Mouse (Mus musculus) stomach, embryonic 15.5 days (tissue): ENCODE measurements at regions not wholly inside any gene's neighbourhood (a gene's known extent, or its start where the extent isn't known, plus 50 kb on each side); places are given as distances from the start of the nearest gene placed in this dataset.

Source experiments
- ATAC-seq: fragments of 200-750 bp; cut with Nextera tagmentation; 2 replicates; pipeline ENCODE4 v1.8.0; 2017; ENCODE audit warnings: low read depth, moderate number of reproducible peaks, moderate TSS enrichment; ENCODE audit not compliant: insufficient read depth, low FRiP score
- H3K27ac ChIP-seq: fragments of 300-500 bp; sonication (generic); 2 replicates; pipeline ENCODE4 v1.5.1; 2015; ENCODE audit warnings: mild to moderate bottlenecking, inconsistent platforms
- H3K27me3 ChIP-seq: fragments of 300-500 bp; sonication (generic); replicated peaks from 2 replicates; pipeline ENCODE4 v1.6.1; 2015; ENCODE audit warnings: inconsistent platforms
- H3K36me3 ChIP-seq: fragments of 300-500 bp; sonication (generic); 2 replicates; pipeline ENCODE4 v1.6.1; 2015; ENCODE audit warnings: inconsistent platforms
- H3K4me1 ChIP-seq: fragments of 300-500 bp; sonication (generic); 2 replicates; pipeline ENCODE4 v1.6.1; 2015; ENCODE audit warnings: inconsistent platforms
- H3K4me2 ChIP-seq: fragments of 300-500 bp; sonication (generic); 2 replicates; pipeline ENCODE4 v1.6.1; 2015; ENCODE audit warnings: mild to moderate bottlenecking, inconsistent platforms
- H3K4me3 ChIP-seq: fragments of 300-500 bp; sonication (generic); replicated peaks from 2 replicates; pipeline ENCODE4 v1.5.1; 2015; ENCODE audit warnings: inconsistent platforms
- H3K9ac ChIP-seq: fragments of 300-500 bp; sonication (generic); 2 replicates; pipeline ENCODE4 v1.6.1; 2015; ENCODE audit warnings: inconsistent platforms
- H3K9me3 ChIP-seq: fragments of 300-500 bp; sonication (generic); 2 replicates; pipeline ENCODE4 v1.6.1; 2016; ENCODE audit warnings: inconsistent platforms
- WGBS: fragments of 180-500 bp; shearing (Covaris S2); methylation state at CpG from one replicate; pipeline ENCODE4 v1.1.7; 2015; 5-methylcytosine and 5-hydroxymethylcytosine counted together

DNA sequence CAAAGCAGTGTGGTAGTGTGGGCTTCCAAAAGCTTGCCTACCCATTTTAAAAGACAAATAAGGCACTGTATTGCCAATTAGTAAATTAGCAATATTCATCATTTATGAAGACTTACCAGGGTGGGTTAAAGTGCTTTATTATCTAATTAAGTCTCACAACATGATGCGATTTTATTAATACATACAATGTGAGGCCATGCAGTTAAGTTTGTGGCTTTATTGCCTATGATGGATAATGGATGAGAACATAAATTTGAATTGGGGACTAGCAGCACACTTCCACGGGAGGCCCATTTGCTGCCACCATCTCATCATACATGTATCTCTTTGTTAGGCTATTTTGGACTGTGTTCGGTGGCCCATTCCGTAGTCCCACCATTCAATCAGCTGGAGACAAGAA lies 250.6 kb upstream of the Arglu1 start:
- H3K9me3 ChIP-seq, result no peaks in the 10 kb centered on the region

DNA sequence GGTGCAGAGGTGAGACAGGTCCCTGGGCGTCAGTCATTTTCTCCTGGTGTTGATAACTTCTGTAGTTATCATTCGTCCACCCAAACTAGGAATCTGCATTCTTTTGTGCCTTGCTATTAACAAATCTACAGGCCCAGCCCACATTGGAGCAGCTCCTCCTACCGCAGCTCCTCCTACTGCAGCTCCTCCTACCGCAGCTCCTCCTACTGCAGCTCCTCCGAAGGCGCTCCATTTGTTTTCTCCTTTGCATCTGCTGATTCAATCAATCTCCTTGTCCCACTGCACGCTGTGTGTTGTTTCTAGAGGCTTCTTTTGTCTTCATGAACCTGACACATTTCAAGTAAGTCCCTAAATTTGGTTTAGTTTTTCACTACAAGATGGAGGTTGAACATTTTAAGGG lies 248.2 kb upstream of the Arglu1 start:
- H3K27ac ChIP-seq, result no peak overlapping the region
- H3K9ac ChIP-seq, result no peak overlapping the region
- H3K4me3 ChIP-seq, result no peak overlapping the region
- no peaks in the 10 kb centered on the region for H3K9me3 ChIP-seq
- H3K27me3 ChIP-seq, result no peaks in the 10 kb centered on the region
- ATAC-seq, result no peak
- no peaks in the 10 kb centered on the region for H3K4me1 ChIP-seq
- no peaks in the 10 kb centered on the region for H3K36me3 ChIP-seq
- H3K4me2 ChIP-seq, result no peak overlapping the region
- 78% methylated on average over 7 of the region's 7 CpGs for WGBS

More for the DNA sequence above, 250.6 kb upstream of the Arglu1 start:
- H3K27me3 ChIP-seq, result no peaks in the 10 kb centered on the region
- 87% methylated on average over 4 of the region's 4 CpGs for whole genome bisulfite sequencing
- H3K36me3 ChIP-seq, result no peaks in the 10 kb centered on the region
- H3K9ac ChIP-seq, result no peak overlapping the region
- H3K4me1 ChIP-seq, result no peaks in the 10 kb centered on the region
- ATAC-seq, result no peak
- H3K4me2 ChIP-seq, result no peak overlapping the region
- no peak overlapping the region for H3K4me3 ChIP-seq
- no peak overlapping the region for H3K27ac ChIP-seq

DNA sequence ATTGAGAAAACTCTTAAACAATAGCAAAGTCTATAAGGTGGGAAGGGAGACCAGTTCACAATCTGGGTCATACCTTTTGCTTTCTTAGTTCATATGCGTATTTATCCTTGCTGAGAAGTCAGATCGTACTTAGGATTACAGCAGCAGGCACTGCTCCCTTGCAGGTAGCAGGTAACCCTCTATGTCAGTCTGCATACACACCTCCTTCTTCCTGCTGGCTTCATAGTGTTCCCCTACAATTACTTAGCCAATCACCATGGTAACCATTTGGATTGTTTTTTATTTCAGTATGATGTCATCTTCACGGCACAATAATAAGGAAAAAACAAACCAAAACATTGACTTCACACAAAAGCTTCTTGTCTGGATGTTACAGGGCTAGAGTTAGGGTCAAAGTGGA lies 242.1 kb upstream of the Arglu1 start:
- H3K9ac ChIP-seq, result no peak overlapping the region
- 76% methylated on average over 3 of the region's 3 CpGs for WGBS
- H3K27ac ChIP-seq, result no peak overlapping the region
- no peak overlapping the region for H3K4me3 ChIP-seq
- no peaks in the 10 kb centered on the region for H3K9me3 ChIP-seq
- no peaks in the 10 kb centered on the region for H3K4me1 ChIP-seq
- H3K27me3 ChIP-seq, result no peaks in the 10 kb centered on the region
- no peaks in the 10 kb centered on the region for H3K36me3 ChIP-seq
- H3K4me2 ChIP-seq, result no peak overlapping the region
- ATAC-seq, result no peak

DNA sequence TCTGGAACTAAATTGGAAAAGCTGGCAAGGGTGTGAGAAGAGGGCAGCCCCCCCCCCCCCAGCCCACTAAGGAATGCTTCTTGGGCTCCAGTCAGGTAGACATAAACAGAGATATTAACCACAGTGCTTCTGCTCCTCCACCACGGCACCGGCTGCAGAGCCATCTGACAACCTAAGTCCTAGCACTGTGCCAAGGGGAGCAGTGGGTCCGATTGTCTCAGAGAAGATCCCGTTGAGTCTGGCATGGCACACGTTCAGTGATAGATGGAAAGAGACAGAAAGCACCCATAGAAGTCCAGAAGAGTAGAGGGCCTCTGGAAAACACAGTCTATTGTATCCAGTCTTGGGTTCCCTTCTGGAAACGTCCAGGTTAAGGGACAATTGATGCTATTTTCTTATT lies 241.4 kb upstream of the Arglu1 start:
- no peaks in the 10 kb centered on the region for H3K9me3 ChIP-seq
- H3K9ac ChIP-seq, result no peak overlapping the region
- H3K36me3 ChIP-seq, result no peaks in the 10 kb centered on the region
- no peaks in the 10 kb centered on the region for H3K4me1 ChIP-seq
- no peak overlapping the region for H3K4me3 ChIP-seq
- H3K27me3 ChIP-seq, result no peaks in the 10 kb centered on the region
- WGBS, result 59% methylated on average over 6 of the region's 6 CpGs
- no peak overlapping the region for H3K4me2 ChIP-seq
- no peak for ATAC-seq
- no peak overlapping the region for H3K27ac ChIP-seq

DNA sequence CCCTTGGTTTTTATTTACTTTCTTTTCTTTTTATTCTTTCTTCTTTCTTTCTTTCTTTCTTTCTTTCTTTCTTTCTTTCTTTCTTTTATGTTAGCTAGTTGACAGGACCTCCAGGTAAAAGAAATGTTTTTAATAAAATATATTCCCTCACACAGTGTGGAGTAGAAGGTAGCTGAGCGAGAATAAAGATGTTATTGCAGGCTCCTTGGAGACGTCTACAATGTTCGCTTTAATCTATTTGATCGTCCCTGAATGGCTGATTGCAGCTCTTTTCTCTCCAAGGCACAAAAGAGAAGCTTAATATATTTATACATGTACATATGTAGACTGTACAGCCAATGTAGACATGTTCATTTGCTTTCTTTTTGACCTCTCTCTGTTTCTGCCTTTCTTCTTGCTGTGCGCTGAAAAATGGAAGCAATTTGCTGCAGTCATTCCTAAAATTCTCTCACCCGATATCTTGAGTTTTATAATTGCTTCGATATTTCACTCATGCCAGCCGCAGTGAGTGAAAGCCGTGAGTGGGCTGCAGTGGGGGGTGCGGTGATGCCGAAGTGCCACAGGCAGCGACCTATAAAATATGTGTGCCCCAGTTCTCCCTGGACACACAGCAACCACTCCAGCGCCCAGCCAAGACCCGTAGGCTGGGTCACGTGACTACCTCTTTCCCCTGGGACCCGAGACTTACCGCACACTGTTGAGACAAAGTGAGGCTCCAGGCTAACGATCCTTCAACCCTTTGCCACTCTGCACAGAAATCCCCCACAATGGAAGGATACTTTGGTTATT lies 237.9 kb upstream of the Arglu1 start:
- 88% methylated on average over 18 of the region's 18 CpGs for WGBS
- Histone ChIP-seq H3K9ac (no peak overlapping the region), H3K4me2 (no peak overlapping the region), H3K27ac (no peak overlapping the region), H3K9me3 (no peaks in the 10 kb centered on the region), H3K27me3 (no peaks in the 10 kb centered on the region), H3K4me3 (no peak overlapping the region), H3K36me3 (no peaks in the 10 kb centered on the region), H3K4me1 (no peaks in the 10 kb centered on the region)
- ATAC-seq, result no peak

DNA sequence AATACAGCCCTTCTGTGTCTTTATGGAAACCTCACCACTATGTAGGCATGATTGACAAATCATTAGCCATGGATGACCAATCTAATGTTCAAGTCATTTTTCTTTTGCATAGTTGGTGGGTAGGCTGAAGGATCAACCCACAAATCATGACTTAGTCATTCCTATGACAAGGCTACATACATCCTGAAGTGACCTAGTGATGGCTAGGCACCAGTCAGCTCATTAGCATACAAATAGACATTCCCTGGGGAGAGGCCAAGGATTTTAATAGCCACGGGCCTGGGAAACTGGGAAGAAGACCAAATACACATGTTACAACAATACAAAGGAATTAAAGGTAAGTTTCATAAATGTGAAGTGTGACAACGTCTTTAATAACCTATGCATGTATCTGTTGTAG lies 231.1 kb upstream of the Arglu1 start:
- no peak overlapping the region for H3K27ac ChIP-seq
- no peak overlapping the region for H3K4me3 ChIP-seq
- no peaks in the 10 kb centered on the region for H3K27me3 ChIP-seq
- 81% methylated on average over 2 of the region's 2 CpGs for WGBS
- H3K4me1 ChIP-seq, result no peaks in the 10 kb centered on the region
- no peaks in the 10 kb centered on the region for H3K9me3 ChIP-seq
- H3K36me3 ChIP-seq, result no peaks in the 10 kb centered on the region
- no peak for ATAC-seq
- H3K4me2 ChIP-seq, result no peak overlapping the region
- no peak overlapping the region for H3K9ac ChIP-seq

DNA sequence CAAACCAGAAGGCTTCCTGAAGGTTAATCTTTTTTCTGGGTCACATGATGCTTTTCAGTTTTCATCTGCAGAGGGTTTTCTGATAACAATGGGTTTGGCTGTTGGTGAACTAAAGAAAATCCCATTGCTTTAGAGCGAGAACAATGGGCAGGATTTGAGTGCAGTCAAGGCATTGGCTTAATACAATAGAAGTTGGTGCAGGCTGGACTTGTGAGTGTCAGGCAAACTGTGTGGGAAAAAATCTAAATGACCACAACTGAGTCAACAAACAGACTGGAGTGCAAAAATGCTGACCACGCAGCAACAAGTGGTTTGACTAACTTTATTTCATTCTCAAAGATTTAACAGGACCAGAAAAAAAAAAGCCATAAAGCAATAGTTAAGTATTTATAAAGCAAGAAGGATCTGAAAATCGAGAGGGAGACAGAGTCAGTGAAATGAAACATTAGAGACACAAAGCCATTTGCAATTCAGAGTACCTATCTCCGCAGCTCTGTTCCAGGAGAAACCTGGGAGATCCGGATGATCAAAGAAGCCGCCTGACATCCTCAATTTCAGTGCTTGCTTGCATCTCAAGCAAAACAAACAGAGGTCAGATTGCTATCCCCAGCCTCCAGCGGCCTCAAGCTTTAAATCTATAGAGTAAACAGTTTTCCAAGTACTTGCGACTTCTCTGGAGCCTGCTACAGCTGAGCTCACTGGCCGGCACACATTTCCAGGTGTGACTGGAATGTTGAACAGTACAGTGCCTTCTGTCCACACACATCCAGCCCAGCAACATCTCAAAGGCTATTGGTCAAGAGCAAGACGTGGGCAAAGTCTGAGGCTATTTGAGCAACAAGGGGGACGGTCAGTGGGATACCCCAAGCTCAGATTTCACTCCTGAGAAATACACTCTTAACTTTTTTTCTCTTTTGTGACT lies 229.5 kb upstream of the Arglu1 start:
- Histone ChIP-seq H3K9ac (no peak overlapping the region), H3K36me3 (no peaks in the 10 kb centered on the region), H3K27me3 (no peaks in the 10 kb centered on the region), H3K9me3 (no peaks in the 10 kb centered on the region), H3K4me3 (no peak overlapping the region), H3K27ac (no peak overlapping the region), H3K4me2 (no peak overlapping the region), H3K4me1 (no peaks in the 10 kb centered on the region)
- peak; percentile 47; the same call in 1 of the 2 replicates for ATAC-seq
- 25% methylated on average over 11 of the region's 11 CpGs for WGBS

DNA sequence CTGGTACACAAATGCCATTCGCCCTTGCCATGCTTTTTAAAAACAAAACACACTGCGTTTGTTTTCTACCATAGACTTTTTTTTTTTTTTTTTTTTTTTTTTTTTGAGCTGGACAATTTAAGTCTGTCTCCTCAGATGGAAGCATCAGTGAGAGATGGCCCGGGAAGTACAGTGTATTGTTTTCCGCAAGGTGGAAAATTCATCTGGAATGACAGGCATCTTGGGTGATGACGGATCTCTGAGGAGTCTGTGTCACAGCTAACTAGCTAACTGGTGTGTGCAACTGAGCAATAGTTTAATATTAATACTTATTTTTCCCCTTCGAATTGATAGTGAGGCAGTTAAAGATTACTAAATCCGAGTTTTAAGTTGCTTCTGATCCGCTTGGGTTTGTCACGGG lies 228.7 kb upstream of the Arglu1 start:
- Histone ChIP-seq H3K4me3 (no peak overlapping the region), H3K27ac (no peak overlapping the region), H3K4me2 (no peak overlapping the region), H3K4me1 (no peaks in the 10 kb centered on the region), H3K27me3 (no peaks in the 10 kb centered on the region), H3K36me3 (no peaks in the 10 kb centered on the region), H3K9ac (no peak overlapping the region), H3K9me3 (no peaks in the 10 kb centered on the region)
- 70% methylated on average over 9 of the region's 9 CpGs for WGBS
- no peak for ATAC-seq

DNA sequence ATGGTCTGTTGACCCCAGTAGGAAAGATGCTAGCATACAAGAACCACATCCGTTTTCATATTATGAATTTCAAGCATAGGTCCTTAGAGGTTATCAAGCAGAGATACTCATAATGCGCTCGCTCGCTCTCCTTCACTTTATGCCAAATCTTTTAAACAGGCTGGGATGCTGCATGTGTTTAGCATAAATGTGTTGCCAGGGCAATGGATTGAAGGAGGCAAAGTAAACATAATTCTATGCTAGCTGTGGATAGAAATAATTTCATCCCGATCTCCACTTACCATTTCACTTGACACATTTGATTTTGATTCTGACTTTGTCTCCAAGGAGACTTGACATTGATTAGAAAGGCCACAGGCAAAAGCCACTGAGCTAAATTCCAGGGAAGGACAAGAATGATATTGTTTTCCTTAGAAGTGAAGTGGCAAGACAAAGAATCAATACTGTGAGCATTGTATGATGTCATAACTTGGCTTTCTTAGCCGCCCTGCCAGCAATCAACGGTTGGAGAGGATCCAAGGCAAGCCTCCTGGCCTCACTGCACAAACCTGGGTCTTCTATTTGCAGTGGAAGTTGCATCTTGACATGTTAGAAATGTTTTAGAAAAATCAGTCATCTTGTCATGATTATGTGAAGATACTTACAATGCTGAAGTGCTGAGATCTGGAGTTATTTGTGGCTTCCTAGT lies 217.3 kb upstream of the Arglu1 start:
- Histone ChIP-seq H3K36me3 (no peaks in the 10 kb centered on the region), H3K4me1 (no peaks in the 10 kb centered on the region; the same call in 1 of the 2 replicates), H3K9me3 (no peaks in the 10 kb centered on the region), H3K4me3 (no peak overlapping the region), H3K27me3 (no peaks in the 10 kb centered on the region), H3K27ac (no peak overlapping the region), H3K4me2 (no peak overlapping the region), H3K9ac (no peak overlapping the region)
- ATAC-seq, result no peak
- WGBS, result 77% methylated on average over 7 of the region's 7 CpGs

DNA sequence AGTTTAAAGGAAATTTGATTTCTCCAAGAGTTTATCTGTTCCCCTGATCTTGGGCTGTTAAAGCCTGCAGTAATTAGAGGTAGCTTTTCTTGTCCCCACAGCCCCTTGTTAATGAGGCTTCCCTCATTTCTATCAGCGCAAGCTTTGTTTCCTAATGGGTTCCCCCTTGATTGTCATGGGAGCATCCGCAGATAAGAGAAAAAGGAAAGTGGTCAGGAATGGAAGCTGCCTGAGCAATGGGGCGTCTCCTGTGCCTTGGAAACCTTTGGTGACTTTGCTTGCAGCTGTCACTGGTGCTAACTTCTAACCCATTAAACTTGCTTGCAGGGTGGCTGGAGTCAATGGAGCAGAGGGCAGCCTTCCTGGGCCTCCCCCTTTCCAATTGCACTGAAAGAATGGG lies 202.7 kb upstream of the Arglu1 start:
- Histone ChIP-seq H3K4me1 (no peaks in the 10 kb centered on the region), H3K4me2 (no peak overlapping the region), H3K27me3 (no peaks in the 10 kb centered on the region), H3K9ac (no peak overlapping the region), H3K36me3 (no peaks in the 10 kb centered on the region), H3K9me3 (no peaks in the 10 kb centered on the region), H3K4me3 (no peak overlapping the region), H3K27ac (no peak overlapping the region)
- ATAC-seq, result no peak
- WGBS, result 54% methylated on average over 3 of the region's 3 CpGs

DNA sequence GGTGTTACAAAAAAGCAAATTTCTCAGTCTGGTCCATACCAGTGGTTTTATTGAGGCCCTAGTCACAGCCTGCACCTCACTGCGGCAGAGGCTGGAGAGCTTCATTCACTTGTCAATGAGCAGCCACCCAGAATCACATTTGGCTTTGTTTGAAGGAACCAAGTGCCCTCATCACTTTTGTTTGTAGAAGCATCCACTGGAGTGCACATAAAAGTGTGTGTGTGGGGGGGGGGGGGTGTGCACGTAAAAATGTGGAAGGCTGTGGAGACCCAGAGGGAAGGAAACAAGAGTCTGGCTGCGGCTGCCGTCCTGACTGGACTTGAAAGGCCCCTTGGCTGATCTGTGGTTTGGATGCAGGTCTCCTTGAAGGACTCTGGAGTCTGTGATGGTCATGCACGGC lies 187.0 kb upstream of the Arglu1 start:
- WGBS, result 57% methylated on average over 5 of the region's 5 CpGs
- ATAC-seq, result no peak
- no peaks in the 10 kb centered on the region for H3K9me3 ChIP-seq
- H3K4me3 ChIP-seq, result no peak overlapping the region
- no peaks in the 10 kb centered on the region for H3K4me1 ChIP-seq
- no peak overlapping the region for H3K4me2 ChIP-seq
- H3K27ac ChIP-seq, result no peak overlapping the region
- H3K36me3 ChIP-seq, result no peaks in the 10 kb centered on the region
- no peaks in the 10 kb centered on the region for H3K27me3 ChIP-seq
- H3K9ac ChIP-seq, result no peak overlapping the region

DNA sequence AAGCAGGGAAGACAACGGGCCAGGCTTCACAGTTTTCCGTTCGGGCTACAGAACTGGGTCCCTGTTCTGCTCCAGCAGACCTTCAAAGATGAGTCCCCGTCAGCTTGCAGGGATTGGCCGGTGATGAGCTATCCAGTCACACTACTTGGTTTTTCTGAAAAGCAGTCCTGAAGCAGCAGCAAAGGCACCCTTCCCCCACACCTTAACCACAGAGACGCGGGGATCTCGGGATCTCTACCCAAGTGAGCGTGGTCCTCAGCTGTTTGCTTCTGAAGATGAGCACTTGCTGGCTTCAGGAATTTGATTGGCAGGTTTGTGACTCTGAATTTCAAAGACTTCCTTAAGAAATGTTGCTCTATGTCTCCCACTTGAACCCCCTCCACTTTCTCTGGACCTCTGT lies 186.6 kb upstream of the Arglu1 start:
- H3K27ac ChIP-seq, result no peak overlapping the region
- no peaks in the 10 kb centered on the region for H3K27me3 ChIP-seq
- no peaks in the 10 kb centered on the region for H3K4me1 ChIP-seq
- no peak overlapping the region for H3K9ac ChIP-seq
- no peaks in the 10 kb centered on the region for H3K9me3 ChIP-seq
- 73% methylated on average over 9 of the region's 9 CpGs for WGBS
- no peak overlapping the region for H3K4me3 ChIP-seq
- no peak overlapping the region for H3K4me2 ChIP-seq
- ATAC-seq, result no peak
- H3K36me3 ChIP-seq, result no peaks in the 10 kb centered on the region
